Mouse (Mus musculus) CD8-positive naive resting alpha-beta T cell, adult 57 days (primary cell): Measurements from ENCODE around the gene Mtmr11. TPM values are rescaled to one million over a fixed set of nuclear protein-coding genes. Genes with fewer than 3 reads are reported as not detected.

Experiments used
- total RNA-seq: library from RNA; stranded (reverse); gene quantifications from one replicate; pipeline ENCODE4 v1.2.4, GENCODE M21; 2023

The Mtmr11 gene
- total RNA-seq = 1.9 TPM

GRCm38 (mm10) chr3:96161869-96162840, at the start of gene Mtmr11:
Mtmr11 (plus strand) TSS chr3:96162004.

DNA sequence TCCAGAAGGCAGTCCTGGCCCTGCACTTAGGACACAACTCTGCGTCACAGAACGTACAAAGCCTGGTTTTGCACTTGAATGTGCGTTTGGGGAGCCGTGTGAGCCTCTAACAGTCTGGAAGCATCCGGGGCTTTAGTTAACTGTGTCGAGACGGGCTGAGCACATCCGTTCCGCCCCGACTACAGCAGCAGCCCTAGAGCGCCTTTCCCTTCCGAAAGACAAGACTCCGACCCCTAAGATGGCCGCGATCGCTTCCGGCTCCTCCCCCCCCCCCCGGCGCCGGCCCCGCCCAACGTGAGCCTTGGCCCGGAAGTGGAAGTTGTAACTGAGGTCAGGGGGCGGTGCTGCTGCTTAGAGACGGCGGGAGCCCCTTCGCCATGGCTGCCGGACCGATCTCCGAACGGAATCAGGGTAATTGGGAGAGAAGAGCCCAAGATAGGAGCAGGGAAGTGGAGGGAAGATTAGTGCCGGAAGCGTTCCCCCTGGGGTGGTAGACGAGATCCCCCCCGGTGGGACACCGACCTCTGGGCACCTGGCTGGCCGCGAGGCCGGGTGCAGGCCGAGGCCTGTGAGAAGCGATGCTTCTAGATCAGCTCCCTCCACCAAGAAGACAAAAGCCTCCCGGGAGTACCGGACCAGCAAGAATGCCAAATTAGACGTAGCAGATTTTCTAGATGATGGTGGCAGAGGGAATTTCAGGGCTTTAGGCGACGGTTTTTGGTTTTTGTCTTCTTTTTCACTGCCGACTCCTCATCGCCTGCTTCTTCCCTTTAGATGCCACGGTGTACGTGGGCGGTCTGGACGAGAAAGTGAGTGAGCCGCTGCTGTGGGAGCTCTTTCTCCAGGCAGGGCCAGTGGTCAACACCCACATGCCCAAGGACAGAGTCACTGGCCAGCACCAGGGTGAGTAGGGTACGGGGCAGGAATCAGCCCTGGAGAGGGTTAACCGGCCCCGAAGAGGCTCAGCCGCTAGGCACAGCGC, 10.7 kb downstream of the Mtmr11 start, which contains the start of gene Sf3b4:
Gene Sf3b4 (plus strand): TSS at position 136 of the 982 bp plus-strand sequence.

GRCm38 (mm10) chr3:96180727-96181477, 19.1 kb downstream of the Mtmr11 start, which contains the start of gene Sv2a:
Sv2a (plus strand) TSS chr3:96181151.

DNA sequence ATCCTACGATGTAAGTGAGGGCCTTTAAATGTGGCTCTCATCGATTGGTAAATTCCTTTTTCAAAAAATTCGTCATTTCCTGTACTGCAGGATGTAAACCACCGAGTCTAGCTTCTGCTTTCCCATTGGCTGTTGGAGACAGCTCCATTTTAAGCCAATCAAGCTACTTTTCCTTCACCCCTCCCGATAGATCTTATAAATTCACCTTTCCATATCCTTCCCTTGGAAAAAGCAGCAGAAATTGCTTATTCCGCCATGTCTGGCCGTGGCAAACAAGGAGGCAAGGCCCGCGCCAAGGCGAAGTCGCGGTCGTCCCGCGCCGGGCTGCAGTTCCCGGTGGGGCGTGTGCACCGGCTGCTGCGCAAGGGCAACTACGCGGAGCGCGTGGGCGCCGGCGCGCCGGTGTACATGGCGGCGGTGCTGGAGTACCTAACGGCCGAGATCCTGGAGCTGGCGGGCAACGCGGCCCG, 57.9 kb downstream of the Mtmr11 start, which contains the start of the genes Bola1 and Hist2h2ab:
Gene Bola1 (minus strand): TSS at position 49 of the 470 bp plus-strand sequence.
Gene Hist2h2ab (plus strand): TSS at position 205 of the 470 bp plus-strand sequence.

GRCm38 (mm10) chr3:96220765-96221639, 59.2 kb downstream of the Mtmr11 start, which contains the start of the genes Hist2h2ac and Hist2h2be:
Hist2h2ac (minus strand) TSS chr3:96220880.
Hist2h2be (plus strand) TSS chr3:96221119.

Other genes starting within 250 kb of the Mtmr11 start
- 87.9 TPM for gene Anp32e, start 232.8 kb upstream of the Mtmr11 start, total RNA-seq
- gene Plekho1, start 166.0 kb upstream of the Mtmr11 start, total RNA-seq = 52.2 TPM
- gene Vps45, start 103.5 kb upstream of the Mtmr11 start, total RNA-seq = 12.4 TPM
- 27.0 TPM for gene Otud7b, start 57.5 kb upstream of the Mtmr11 start, total RNA-seq
- gene Sf3b4, start 10.3 kb downstream of the Mtmr11 start, total RNA-seq = 78.1 TPM
- gene Sv2a, start 19.1 kb downstream of the Mtmr11 start, total RNA-seq = 3.9 TPM
- gene Bola1, start 57.7 kb downstream of the Mtmr11 start, total RNA-seq = 10.8 TPM
- gene Hist2h2ab, start 57.9 kb downstream of the Mtmr11 start, total RNA-seq = 1.8 TPM
- 48.7 TPM for gene Hist2h2ac, start 58.9 kb downstream of the Mtmr11 start, total RNA-seq
- 1.9 TPM for gene Hist2h2be, start 59.1 kb downstream of the Mtmr11 start, total RNA-seq
- 2.4 TPM for gene Hist2h3c2, start 77.1 kb downstream of the Mtmr11 start, total RNA-seq
- 338 TPM for gene Hist2h2aa2, start 78.3 kb downstream of the Mtmr11 start, total RNA-seq
- 7.8 TPM for gene Hist2h2aa1, start 83.5 kb downstream of the Mtmr11 start, total RNA-seq
- gene Hist2h3c1, start 84.7 kb downstream of the Mtmr11 start, total RNA-seq = not detected
- gene Hist2h4, start 101.3 kb downstream of the Mtmr11 start, total RNA-seq = 53.0 TPM
- 64.4 TPM for gene Hist2h3b, start 106.7 kb downstream of the Mtmr11 start, total RNA-seq
- 149 TPM for gene Hist2h2bb, start 107.7 kb downstream of the Mtmr11 start, total RNA-seq
- 0.24 TPM for gene Fcgr1, start 132.0 kb downstream of the Mtmr11 start, total RNA-seq